Mouse (Mus musculus): ENCODE results near the gene Polr2a. TPM values are rescaled to one million over a fixed set of nuclear protein-coding genes. Genes with fewer than 3 reads are reported as not detected.

Gene Polr2a
- polyA plus RNA-seq (2014; fragmentation: Illumina TruSeq; extraction: RNeasy Lipid Tissue Mini Kit (QIAGEN cat#74804); ENCODE audit: low read depth, low replicate concordance) = 25.7 TPM

GRCm38 (mm10) chr11:69758478-69758970, at the start of gene Polr2a:
Gene Polr2a, minus strand, starts transcription at chr11:69758637.

GRCm38 (mm10) chr11:69804972-69805909, 46.8 kb upstream of the Polr2a start, which contains the start of gene Tmem102:
Gene Tmem102, minus strand, starts transcription at chr11:69805624.

GRCm38 (mm10) chr11:69801379-69801977, 43.0 kb upstream of the Polr2a start, which contains the start of gene Fgf11:
Gene Fgf11, minus strand, starts transcription at chr11:69801857.

GRCm38 (mm10) chr11:69795168-69795982, 36.9 kb upstream of the Polr2a start, which contains the start of gene Chrnb1:
Gene Chrnb1, minus strand, starts transcription at chr11:69795943.

GRCm38 (mm10) chr11:69765221-69766125, 7.0 kb upstream of the Polr2a start, which contains the start of gene Zbtb4:
Gene Zbtb4, plus strand, starts transcription at chr11:69765912.

GRCm38 (mm10) chr11:69761868-69762267, 3.4 kb upstream of the Polr2a start, which contains the start of gene Slc35g3:
Gene Slc35g3, minus strand, starts transcription at chr11:69761968.

GRCm38 (mm10) chr11:69695361-69696181, 62.9 kb downstream of the Polr2a start, which contains the start of the genes Tnfsf12 and Tnfsfm13:
Gene Tnfsf12, minus strand, starts transcription at chr11:69695849.
Gene Tnfsfm13, minus strand, starts transcription at chr11:69696098.

GRCm38 (mm10) chr11:69685526-69686148, 72.8 kb downstream of the Polr2a start, which contains the start of gene Tnfsf13:
Gene Tnfsf13, minus strand, starts transcription at chr11:69685784.

Other genes with a start within 250 kb of the Polr2a start
- gene Dnah2, start 209.5 kb downstream of the Polr2a start, polyA plus RNA-seq (2014; fragmentation: Illumina TruSeq; extraction: RNeasy Lipid Tissue Mini Kit (QIAGEN cat#74804); ENCODE audit: low read depth, low replicate concordance) = 0.13 TPM
- gene Efnb3, start 198.4 kb downstream of the Polr2a start, polyA plus RNA-seq (2014; fragmentation: Illumina TruSeq; extraction: RNeasy Lipid Tissue Mini Kit (QIAGEN cat#74804); ENCODE audit: low read depth, low replicate concordance) = 0.38 TPM
- 1.9 TPM for gene Wrap53, start 178.4 kb downstream of the Polr2a start, polyA plus RNA-seq (2014; fragmentation: Illumina TruSeq; extraction: RNeasy Lipid Tissue Mini Kit (QIAGEN cat#74804); ENCODE audit: low read depth, low replicate concordance)
- gene Trp53, start 178.3 kb downstream of the Polr2a start, polyA plus RNA-seq (2014; fragmentation: Illumina TruSeq; extraction: RNeasy Lipid Tissue Mini Kit (QIAGEN cat#74804); ENCODE audit: low read depth, low replicate concordance) = 6.8 TPM
- gene Atp1b2, start 152.7 kb downstream of the Polr2a start, polyA plus RNA-seq (2014; fragmentation: Illumina TruSeq; extraction: RNeasy Lipid Tissue Mini Kit (QIAGEN cat#74804); ENCODE audit: low read depth, low replicate concordance) = 6.9 TPM
- not detected for gene Shbg, start 140.7 kb downstream of the Polr2a start, polyA plus RNA-seq (2014; fragmentation: Illumina TruSeq; extraction: RNeasy Lipid Tissue Mini Kit (QIAGEN cat#74804); ENCODE audit: low read depth, low replicate concordance)
- 1.7 TPM for gene Sat2, start 136.6 kb downstream of the Polr2a start, polyA plus RNA-seq (2014; fragmentation: Illumina TruSeq; extraction: RNeasy Lipid Tissue Mini Kit (QIAGEN cat#74804); ENCODE audit: low read depth, low replicate concordance)
- gene Fxr2, start 125.6 kb downstream of the Polr2a start, polyA plus RNA-seq (2014; fragmentation: Illumina TruSeq; extraction: RNeasy Lipid Tissue Mini Kit (QIAGEN cat#74804); ENCODE audit: low read depth, low replicate concordance) = 12.4 TPM
- gene Sox15, start 103.3 kb downstream of the Polr2a start, polyA plus RNA-seq (2014; fragmentation: Illumina TruSeq; extraction: RNeasy Lipid Tissue Mini Kit (QIAGEN cat#74804); ENCODE audit: low read depth, low replicate concordance) = not detected
- 20.3 TPM for gene Mpdu1, start 96.0 kb downstream of the Polr2a start, polyA plus RNA-seq (2014; fragmentation: Illumina TruSeq; extraction: RNeasy Lipid Tissue Mini Kit (QIAGEN cat#74804); ENCODE audit: low read depth, low replicate concordance)
- 2.6 TPM for gene Cd68, start 92.5 kb downstream of the Polr2a start, polyA plus RNA-seq (2014; fragmentation: Illumina TruSeq; extraction: RNeasy Lipid Tissue Mini Kit (QIAGEN cat#74804); ENCODE audit: low read depth, low replicate concordance)
- 463 TPM for gene Eif4a1, start 86.2 kb downstream of the Polr2a start, polyA plus RNA-seq (2014; fragmentation: Illumina TruSeq; extraction: RNeasy Lipid Tissue Mini Kit (QIAGEN cat#74804); ENCODE audit: low read depth, low replicate concordance)
- 129 TPM for gene Senp3, start 76.6 kb downstream of the Polr2a start, polyA plus RNA-seq (2014; fragmentation: Illumina TruSeq; extraction: RNeasy Lipid Tissue Mini Kit (QIAGEN cat#74804); ENCODE audit: low read depth, low replicate concordance)
- gene Tnfsf13, start 72.9 kb downstream of the Polr2a start, polyA plus RNA-seq (2014; fragmentation: Illumina TruSeq; extraction: RNeasy Lipid Tissue Mini Kit (QIAGEN cat#74804); ENCODE audit: low read depth, low replicate concordance) = 38.2 TPM
- 1.6 TPM for gene Tnfsf12, start 62.8 kb downstream of the Polr2a start, polyA plus RNA-seq (2014; fragmentation: Illumina TruSeq; extraction: RNeasy Lipid Tissue Mini Kit (QIAGEN cat#74804); ENCODE audit: low read depth, low replicate concordance)
- 8.2 TPM for gene Tnfsfm13, start 62.5 kb downstream of the Polr2a start, polyA plus RNA-seq (2014; fragmentation: Illumina TruSeq; extraction: RNeasy Lipid Tissue Mini Kit (QIAGEN cat#74804); ENCODE audit: low read depth, low replicate concordance)
- gene Slc35g3, start 3.3 kb upstream of the Polr2a start, polyA plus RNA-seq (2014; fragmentation: Illumina TruSeq; extraction: RNeasy Lipid Tissue Mini Kit (QIAGEN cat#74804); ENCODE audit: low read depth, low replicate concordance) = not detected
- gene Zbtb4, start 7.3 kb upstream of the Polr2a start, polyA plus RNA-seq (2014; fragmentation: Illumina TruSeq; extraction: RNeasy Lipid Tissue Mini Kit (QIAGEN cat#74804); ENCODE audit: low read depth, low replicate concordance) = 17.7 TPM
- 4.0 TPM for gene Chrnb1, start 37.3 kb upstream of the Polr2a start, polyA plus RNA-seq (2014; fragmentation: Illumina TruSeq; extraction: RNeasy Lipid Tissue Mini Kit (QIAGEN cat#74804); ENCODE audit: low read depth, low replicate concordance)
- gene Fgf11, start 43.2 kb upstream of the Polr2a start, polyA plus RNA-seq (2014; fragmentation: Illumina TruSeq; extraction: RNeasy Lipid Tissue Mini Kit (QIAGEN cat#74804); ENCODE audit: low read depth, low replicate concordance) = 9.5 TPM
- gene Tmem102, start 47.0 kb upstream of the Polr2a start, polyA plus RNA-seq (2014; fragmentation: Illumina TruSeq; extraction: RNeasy Lipid Tissue Mini Kit (QIAGEN cat#74804); ENCODE audit: low read depth, low replicate concordance) = 11.7 TPM
- gene Gm39566, start 56.7 kb upstream of the Polr2a start, polyA plus RNA-seq (2014; fragmentation: Illumina TruSeq; extraction: RNeasy Lipid Tissue Mini Kit (QIAGEN cat#74804); ENCODE audit: low read depth, low replicate concordance) = not detected
- not detected for gene Spem2, start 59.8 kb upstream of the Polr2a start, polyA plus RNA-seq (2014; fragmentation: Illumina TruSeq; extraction: RNeasy Lipid Tissue Mini Kit (QIAGEN cat#74804); ENCODE audit: low read depth, low replicate concordance)
- gene Spem1, start 63.5 kb upstream of the Polr2a start, polyA plus RNA-seq (2014; fragmentation: Illumina TruSeq; extraction: RNeasy Lipid Tissue Mini Kit (QIAGEN cat#74804); ENCODE audit: low read depth, low replicate concordance) = not detected
- 0.88 TPM for gene Nlgn2, start 79.1 kb upstream of the Polr2a start, polyA plus RNA-seq (2014; fragmentation: Illumina TruSeq; extraction: RNeasy Lipid Tissue Mini Kit (QIAGEN cat#74804); ENCODE audit: low read depth, low replicate concordance)
- 18.5 TPM for gene Tmem256, start 79.9 kb upstream of the Polr2a start, polyA plus RNA-seq (2014; fragmentation: Illumina TruSeq; extraction: RNeasy Lipid Tissue Mini Kit (QIAGEN cat#74804); ENCODE audit: low read depth, low replicate concordance)
- 0.98 TPM for gene Plscr3, start 87.7 kb upstream of the Polr2a start, polyA plus RNA-seq (2014; fragmentation: Illumina TruSeq; extraction: RNeasy Lipid Tissue Mini Kit (QIAGEN cat#74804); ENCODE audit: low read depth, low replicate concordance)
- gene Tnk1, start 100.1 kb upstream of the Polr2a start, polyA plus RNA-seq (2014; fragmentation: Illumina TruSeq; extraction: RNeasy Lipid Tissue Mini Kit (QIAGEN cat#74804); ENCODE audit: low read depth, low replicate concordance) = 5.4 TPM
- gene Tmem95, start 119.4 kb upstream of the Polr2a start, polyA plus RNA-seq (2014; fragmentation: Illumina TruSeq; extraction: RNeasy Lipid Tissue Mini Kit (QIAGEN cat#74804); ENCODE audit: low read depth, low replicate concordance) = not detected
- 2.9 TPM for gene Kctd11, start 122.8 kb upstream of the Polr2a start, polyA plus RNA-seq (2014; fragmentation: Illumina TruSeq; extraction: RNeasy Lipid Tissue Mini Kit (QIAGEN cat#74804); ENCODE audit: low read depth, low replicate concordance)
- 0.57 TPM for gene Acap1, start 136.9 kb upstream of the Polr2a start, polyA plus RNA-seq (2014; fragmentation: Illumina TruSeq; extraction: RNeasy Lipid Tissue Mini Kit (QIAGEN cat#74804); ENCODE audit: low read depth, low replicate concordance)
- 3.7 TPM for gene 2810408A11Rik, start 142.3 kb upstream of the Polr2a start, polyA plus RNA-seq (2014; fragmentation: Illumina TruSeq; extraction: RNeasy Lipid Tissue Mini Kit (QIAGEN cat#74804); ENCODE audit: low read depth, low replicate concordance)
- 2.6 TPM for gene Neurl4, start 142.4 kb upstream of the Polr2a start, polyA plus RNA-seq (2014; fragmentation: Illumina TruSeq; extraction: RNeasy Lipid Tissue Mini Kit (QIAGEN cat#74804); ENCODE audit: low read depth, low replicate concordance)
- gene Gps2, start 155.3 kb upstream of the Polr2a start, polyA plus RNA-seq (2014; fragmentation: Illumina TruSeq; extraction: RNeasy Lipid Tissue Mini Kit (QIAGEN cat#74804); ENCODE audit: low read depth, low replicate concordance) = 18.3 TPM
- gene Eif5a, start 163.3 kb upstream of the Polr2a start, polyA plus RNA-seq (2014; fragmentation: Illumina TruSeq; extraction: RNeasy Lipid Tissue Mini Kit (QIAGEN cat#74804); ENCODE audit: low read depth, low replicate concordance) = 144 TPM
- 22.3 TPM for gene Ybx2, start 177.2 kb upstream of the Polr2a start, polyA plus RNA-seq (2014; fragmentation: Illumina TruSeq; extraction: RNeasy Lipid Tissue Mini Kit (QIAGEN cat#74804); ENCODE audit: low read depth, low replicate concordance)
- gene Slc2a4, start 189.6 kb upstream of the Polr2a start, polyA plus RNA-seq (2014; fragmentation: Illumina TruSeq; extraction: RNeasy Lipid Tissue Mini Kit (QIAGEN cat#74804); ENCODE audit: low read depth, low replicate concordance) = 0.98 TPM
- gene Cldn7, start 206.1 kb upstream of the Polr2a start, polyA plus RNA-seq (2014; fragmentation: Illumina TruSeq; extraction: RNeasy Lipid Tissue Mini Kit (QIAGEN cat#74804); ENCODE audit: low read depth, low replicate concordance) = 214 TPM
- gene Ctdnep1, start 222.5 kb upstream of the Polr2a start, polyA plus RNA-seq (2014; fragmentation: Illumina TruSeq; extraction: RNeasy Lipid Tissue Mini Kit (QIAGEN cat#74804); ENCODE audit: low read depth, low replicate concordance) = 55.0 TPM
- gene Elp5, start 223.9 kb upstream of the Polr2a start, polyA plus RNA-seq (2014; fragmentation: Illumina TruSeq; extraction: RNeasy Lipid Tissue Mini Kit (QIAGEN cat#74804); ENCODE audit: low read depth, low replicate concordance) = 5.0 TPM
- gene Gabarap, start 232.5 kb upstream of the Polr2a start, polyA plus RNA-seq (2014; fragmentation: Illumina TruSeq; extraction: RNeasy Lipid Tissue Mini Kit (QIAGEN cat#74804); ENCODE audit: low read depth, low replicate concordance) = 508 TPM
- 22.4 TPM for gene Phf23, start 237.1 kb upstream of the Polr2a start, polyA plus RNA-seq (2014; fragmentation: Illumina TruSeq; extraction: RNeasy Lipid Tissue Mini Kit (QIAGEN cat#74804); ENCODE audit: low read depth, low replicate concordance)
- 0.63 TPM for gene Dvl2, start 242.0 kb upstream of the Polr2a start, polyA plus RNA-seq (2014; fragmentation: Illumina TruSeq; extraction: RNeasy Lipid Tissue Mini Kit (QIAGEN cat#74804); ENCODE audit: low read depth, low replicate concordance)